Mouse (Mus musculus) hindbrain, embryonic 15.5 days (tissue): Measurements from ENCODE around the gene Adamts4. TPM values are rescaled to one million over a fixed set of nuclear protein-coding genes. Genes with fewer than 3 reads are reported as not detected.
"Not testable (repeated sequence)": the region's sequence is repeated elsewhere in the genome, so short reads cannot be mapped to it uniquely, and the experiment has no call there.

Experiments used
- ATAC-seq: fragments of 200-750 bp; cut with Nextera tagmentation; 2 replicates; pipeline ENCODE4 v1.8.0; 2017; ENCODE audit warnings: low read depth, moderate number of reproducible peaks, moderate TSS enrichment; ENCODE audit not compliant: low FRiP score
- H3K27ac ChIP-seq: fragments of 300-500 bp; sonication (generic); replicated peaks from 2 replicates; pipeline ENCODE4 v1.5.1; 2015; ENCODE audit warnings: mild to moderate bottlenecking, inconsistent platforms
- H3K27me3 ChIP-seq: fragments of 300-500 bp; sonication (generic); 2 replicates; pipeline ENCODE4 v1.6.1; 2015; ENCODE audit warnings: control low read depth, inconsistent platforms
- H3K36me3 ChIP-seq: fragments of 300-500 bp; sonication (generic); 2 replicates; pipeline ENCODE4 v1.6.1; 2015; ENCODE audit warnings: control low read depth, inconsistent platforms
- H3K4me1 ChIP-seq: fragments of 300-500 bp; sonication (generic); replicated peaks from 2 replicates; pipeline ENCODE4 v1.6.1; 2015; ENCODE audit warnings: control low read depth, inconsistent platforms
- H3K4me2 ChIP-seq: fragments of 300-500 bp; sonication (generic); 2 replicates; pipeline ENCODE4 v1.6.1; 2015; ENCODE audit warnings: moderate library complexity, mild to moderate bottlenecking, inconsistent platforms
- H3K4me3 ChIP-seq: fragments of 300-500 bp; sonication (generic); 2 replicates; pipeline ENCODE4 v1.5.1; 2015; ENCODE audit warnings: mild to moderate bottlenecking, inconsistent platforms
- H3K9ac ChIP-seq: fragments of 300-500 bp; sonication (generic); 2 replicates; pipeline ENCODE4 v1.6.1; 2015; ENCODE audit warnings: inconsistent platforms
- H3K9me3 ChIP-seq: fragments of 300-500 bp; sonication (generic); 2 replicates; pipeline ENCODE4 v1.6.1; 2016; ENCODE audit warnings: control low read depth, inconsistent platforms
- WGBS: fragments of 180-500 bp; shearing (Covaris S2); methylation state at CpG from one replicate; pipeline ENCODE4 v1.1.7; 2015; 5-methylcytosine and 5-hydroxymethylcytosine counted together
- polyA plus RNA-seq: library from polyadenylated mRNA; unstranded; fragments of >200 nt; fragmentation: Nextera tagmentation; extraction: Ambion mirVana; gene quantifications from 2 replicates; pipeline ENCODE4 v1.2.1, GENCODE M21; 2015

Gene Adamts4
- polyA plus RNA-seq, 1 experiment from 2014 or later = 6.2 TPM

DNA sequence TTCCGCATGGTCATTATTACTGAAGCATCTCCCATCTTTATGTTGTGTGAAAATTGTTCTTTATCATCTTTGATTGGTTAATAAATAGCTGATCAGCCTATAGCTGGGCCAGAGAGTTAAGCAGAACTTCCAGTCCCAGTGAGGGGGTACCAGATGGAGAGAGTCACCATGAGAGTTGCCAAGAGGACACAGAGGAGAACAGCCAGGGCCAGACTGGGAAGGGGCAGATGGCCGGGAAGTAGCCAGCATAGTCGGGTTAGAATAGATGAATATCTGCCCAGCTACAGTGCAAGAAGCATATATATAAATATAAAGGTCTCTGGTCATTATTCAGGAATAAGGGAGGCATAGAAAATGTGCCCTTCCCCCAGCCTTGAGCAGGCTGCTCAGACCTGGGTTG is 48.0 kb downstream of the Adamts4 start:
- Histone ChIP-seq H3K4me3 (no peak overlapping the region), H3K27me3 (peaks cover 22% of the 10 kb centered on the region), H3K36me3 (no peaks in the 10 kb centered on the region), H3K9me3 (no peaks in the 10 kb centered on the region), H3K27ac (no peak overlapping the region), H3K9ac (no peak overlapping the region), H3K4me2 (no peak overlapping the region), H3K4me1 (peaks cover 14% of the 10 kb centered on the region)
- no peak for ATAC-seq
- WGBS = 75% methylated on average over 3 of the region's 3 CpGs

DNA sequence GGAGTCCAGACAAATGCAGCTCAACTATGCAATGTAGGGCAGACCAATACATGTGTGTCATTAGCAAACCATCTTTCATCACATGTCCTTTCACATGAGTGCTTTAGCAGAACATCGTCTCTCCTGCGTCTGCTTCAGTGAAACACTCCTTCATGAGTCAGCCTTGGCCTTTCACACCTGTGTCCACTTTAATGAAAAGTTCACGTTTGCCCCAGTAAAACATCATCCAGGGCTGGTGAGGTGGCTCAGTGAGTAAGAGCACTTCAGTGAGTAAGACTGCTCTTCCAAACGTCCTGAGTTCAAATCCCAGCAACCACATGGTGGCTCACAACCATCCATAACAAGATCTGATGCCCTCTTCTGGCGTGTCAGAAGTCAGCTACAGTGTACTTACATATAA is 55.9 kb downstream of the Adamts4 start:
- H3K4me2 ChIP-seq, H3K4me1 ChIP-seq, H3K4me3 ChIP-seq, H3K27me3 ChIP-seq, ATAC-seq, H3K36me3 ChIP-seq, H3K9me3 ChIP-seq, H3K9ac ChIP-seq, H3K27ac ChIP-seq: not testable (repeated sequence)
- WGBS = 73% methylated on average over 5 of the region's 5 CpGs

DNA sequence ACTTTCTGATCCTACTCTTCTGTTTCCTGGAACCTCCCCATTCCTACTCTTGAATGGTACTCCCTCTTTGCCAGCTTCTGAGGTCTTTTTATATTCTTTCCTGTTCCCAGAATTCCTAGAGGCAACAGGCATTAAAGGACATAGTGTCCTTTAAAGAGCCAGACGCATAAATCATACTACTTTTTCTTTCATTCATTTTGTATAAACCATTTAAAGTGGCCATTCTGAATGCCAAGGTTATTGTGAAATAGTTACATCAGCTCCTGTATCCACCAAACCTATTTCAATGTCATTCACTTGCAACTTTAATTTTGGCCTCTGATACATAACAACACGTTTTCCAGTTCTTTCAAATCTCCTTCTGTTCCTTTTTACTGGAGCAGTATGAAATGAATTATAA is 59.1 kb downstream of the Adamts4 start:
- no peaks in the 10 kb centered on the region for H3K27me3 ChIP-seq
- ATAC-seq = no peak
- no peak overlapping the region for H3K9ac ChIP-seq
- no peaks in the 10 kb centered on the region for H3K4me1 ChIP-seq
- 81% methylated on average over 2 of the region's 2 CpGs for whole genome bisulfite sequencing
- H3K4me2 ChIP-seq = no peak overlapping the region
- no peaks in the 10 kb centered on the region for H3K36me3 ChIP-seq
- no peaks in the 10 kb centered on the region for H3K9me3 ChIP-seq
- H3K27ac ChIP-seq = no peak overlapping the region
- H3K4me3 ChIP-seq = no peak overlapping the region

Other genes with a start within 250 kb of the Adamts4 start
- 0.27 and 1.0 TPM in 2 replicates for gene Fcgr4, start 231.5 kb upstream of the Adamts4 start, polyA plus RNA-seq
- 9.6 and 12.3 TPM in 2 replicates for gene Fcgr3, start 185.5 kb upstream of the Adamts4 start, polyA plus RNA-seq
- gene Cfap126, start 136.5 kb upstream of the Adamts4 start, polyA plus RNA-seq = 7.7 and 14.1 TPM in 2 replicates
- gene Sdhc, start 99.8 kb upstream of the Adamts4 start, polyA plus RNA-seq = 290 and 297 TPM in 2 replicates
- 4.2 and 7.7 TPM in 2 replicates for gene Mpz, start 99.7 kb upstream of the Adamts4 start, polyA plus RNA-seq
- 32.4 and 48.4 TPM in 2 replicates for gene Pcp4l1, start 54.2 kb upstream of the Adamts4 start, polyA plus RNA-seq
- gene Nr1i3, start 36.5 kb upstream of the Adamts4 start, polyA plus RNA-seq = 0.39 and 0.49 TPM in 2 replicates
- gene Tomm40l, start 27.9 kb upstream of the Adamts4 start, polyA plus RNA-seq = 55.0 and 55.4 TPM in 2 replicates
- gene Apoa2, start 25.4 kb upstream of the Adamts4 start, polyA plus RNA-seq = 6.0 and 6.3 TPM in 2 replicates
- 24.9 and 30.7 TPM in 2 replicates for gene Fcer1g, start 16.1 kb upstream of the Adamts4 start, polyA plus RNA-seq
- gene Ndufs2, start 967 bp downstream of the Adamts4 start, polyA plus RNA-seq = 233 and 245 TPM in 2 replicates
- 105 and 107 TPM in 2 replicates for gene B4galt3, start 19.9 kb downstream of the Adamts4 start, polyA plus RNA-seq
- 44.2 and 53.6 TPM in 2 replicates for gene Ppox, start 30.8 kb downstream of the Adamts4 start, polyA plus RNA-seq
- 99.8 and 106 TPM in 2 replicates for gene Usp21, start 37.6 kb downstream of the Adamts4 start, polyA plus RNA-seq
- gene Ufc1, start 44.6 kb downstream of the Adamts4 start, polyA plus RNA-seq = 109 and 110 TPM in 2 replicates
- 47.3 and 51.6 TPM in 2 replicates for gene Dedd, start 78.7 kb downstream of the Adamts4 start, polyA plus RNA-seq
- gene Nit1, start 95.2 kb downstream of the Adamts4 start, polyA plus RNA-seq = 51.4 and 52.1 TPM in 2 replicates
- 139 and 153 TPM in 2 replicates for gene Pfdn2, start 95.2 kb downstream of the Adamts4 start, polyA plus RNA-seq
- 2.5 and 3.3 TPM in 2 replicates for gene Klhdc9, start 110.4 kb downstream of the Adamts4 start, polyA plus RNA-seq
- 3.1 and 3.5 TPM in 2 replicates for gene Nectin4, start 119.7 kb downstream of the Adamts4 start, polyA plus RNA-seq
- 0.60 and 0.87 TPM in 2 replicates for gene Arhgap30, start 138.5 kb downstream of the Adamts4 start, polyA plus RNA-seq
- gene Usf1, start 160.9 kb downstream of the Adamts4 start, polyA plus RNA-seq = 168 and 172 TPM in 2 replicates
- 5.4 and 6.6 TPM in 2 replicates for gene Tstd1, start 168.5 kb downstream of the Adamts4 start, polyA plus RNA-seq
- 14.1 and 14.2 TPM in 2 replicates for gene F11r, start 187.1 kb downstream of the Adamts4 start, polyA plus RNA-seq